8 mouse cellular contexts compared by ENCODE assay signal in the genomic region with DNA sequence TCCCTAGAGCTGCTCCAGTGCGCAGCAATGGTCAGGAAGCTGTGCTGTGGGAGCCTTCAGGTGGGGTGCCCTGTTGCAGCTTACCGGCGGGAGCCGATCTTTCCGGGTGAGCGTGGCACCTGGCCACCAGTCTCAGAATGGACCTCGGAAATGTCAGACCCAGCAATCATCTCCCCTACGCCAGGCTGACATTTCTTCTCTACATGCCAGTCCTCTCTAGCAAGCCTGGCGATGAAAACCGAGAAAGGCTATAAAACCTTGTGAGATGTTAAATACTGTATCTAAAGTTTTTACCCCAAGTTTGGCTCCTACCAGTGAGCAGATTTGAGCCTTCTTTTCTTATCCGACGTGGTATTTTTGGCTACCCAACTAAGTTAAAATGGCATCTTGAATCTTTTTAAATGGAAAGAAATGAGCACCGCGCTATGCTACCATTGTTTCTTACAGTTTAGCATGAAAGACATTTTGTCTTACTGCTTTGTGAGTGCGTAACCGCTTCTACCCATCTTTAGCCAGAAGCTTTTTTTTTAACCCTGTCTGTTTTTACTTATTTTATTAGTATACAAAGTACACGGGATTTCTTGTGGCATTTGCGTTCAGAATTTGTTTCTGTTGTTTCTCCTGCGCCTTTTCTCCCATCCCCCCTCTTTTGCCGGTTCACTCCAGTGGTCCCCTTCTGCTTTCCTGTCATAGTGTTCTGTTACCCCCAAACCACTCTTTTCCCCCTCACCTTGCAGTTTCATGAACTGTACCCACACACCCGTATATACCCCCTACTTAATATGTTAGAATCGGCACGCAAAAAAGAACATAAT. TPM values are rescaled to one million over a fixed set of nuclear protein-coding genes. Genes with fewer than 3 reads are reported as not detected.
DNase-seq lines count a peak whose midpoint lies in the region; ATAC-seq and TF ChIP-seq lines count a peak whose summit lies in the region.

No protein-coding gene starts in this region.

- 12% methylated on average over 23 of the region's 23 CpGs for WGBS in heart, embryonic 10.5 days
- WGBS in forebrain, postnatal 0 days: 8% methylated on average over 23 of the region's 23 CpGs
- 9% methylated on average over 23 of the region's 23 CpGs for WGBS in liver, embryonic 16.5 days (ENCODE audit: insufficient replicate concordance)

- no peak for DNase-seq in heart, embryonic 10.5 days (ENCODE audit: low spot score)
- no peak for DNase-seq in heart, postnatal 14 days
- no peak for DNase-seq in MEL (ENCODE audit: low read depth, low spot score)
- DNase-seq in forebrain, postnatal 0 days: no peak
- DNase-seq in layer of hippocampus, adult 9-11 months: no peak
- DNase-seq in adrenal gland, postnatal 4 days (ENCODE audit: low spot score in 2 of 2): no peak
- DNase-seq in spleen, adult 12 weeks (ENCODE audit: low spot score): no peak

- 0 out of 2 replicates have a peak, but pooled peaks cover 6% of the 10 kb centered on the region for H3K27me3 ChIP-seq in heart, embryonic 10.5 days (ENCODE audit: insufficient read depth, poor library complexity, severe bottlenecking)
- peaks cover 1 to 4% of the 10 kb centered on the region in 2 experiments; a peak in 3 of 4 replicates for H3K27me3 ChIP-seq in MEL (ENCODE audit: control insufficient read depth in 1 of 2, insufficient read depth in 2 of 2, low read length in 2 of 2)
- H3K27me3 ChIP-seq in forebrain, postnatal 0 days (ENCODE audit: insufficient read depth, low read length): peaks cover 3% of the 10 kb centered on the region; the same call in 1 of the 2 replicates
- no peaks in the 10 kb centered on the region for H3K27me3 ChIP-seq in liver, embryonic 16.5 days (ENCODE audit: control insufficient read depth, insufficient read depth, low read depth, low read length)

- no peaks in the 10 kb centered on the region for H3K36me3 ChIP-seq in heart, embryonic 10.5 days
- H3K36me3 ChIP-seq in MEL (ENCODE audit: control insufficient read depth in 1 of 2, insufficient read depth in 2 of 2, low read length in 2 of 2): peaks cover 0 to 13% of the 10 kb centered on the region in 2 experiments; a peak in 2 of 4 replicates
- H3K36me3 ChIP-seq in forebrain, postnatal 0 days (ENCODE audit: insufficient read depth): no peaks in the 10 kb centered on the region
- H3K36me3 ChIP-seq in liver, embryonic 16.5 days (ENCODE audit: control insufficient read depth, insufficient read depth): no peaks in the 10 kb centered on the region

- H3K4me3 ChIP-seq in heart, embryonic 10.5 days: peak overlapping the region; percentile 66
- H3K4me3 ChIP-seq in MEL (ENCODE audit: control insufficient read depth in 1 of 2, insufficient read depth in 1 of 2, low read depth in 2 of 2, low read length in 2 of 2): peak overlapping the region; percentile 75 to 91
- H3K4me3 ChIP-seq in forebrain, postnatal 0 days (ENCODE audit: low read depth, low read length): peak overlapping the region; percentile 82
- peak overlapping the region; percentile 70 for H3K4me3 ChIP-seq in liver, embryonic 16.5 days (ENCODE audit: low read depth, low read length)

- intact Hi-C loops in heart, postnatal 14 days (cut with DNase I): loop anchor here (2.0 to 10.0 kb wide), 3 partner anchors 187 to 1669 kb away; a partner anchor contains a TSS

- TF ChIP-seq EP300 in MEL (IDR thresholded peaks at IDR 0.05; ENCODE audit: low read depth in 1 of 2, low read length in 2 of 2): no peak

- H3K79me2 ChIP-seq in MEL (ENCODE audit: control insufficient read depth, insufficient read depth, low read length, poor library complexity): peaks cover 2% of the 10 kb centered on the region; the same call in 1 of the 2 replicates

- peak overlapping the region; percentile 70 for H3K4me2 ChIP-seq in forebrain, postnatal 0 days (ENCODE audit: low read depth)
- peak overlapping the region; percentile 89 for H3K4me2 ChIP-seq in liver, embryonic 16.5 days (ENCODE audit: low read depth, low read length)

- H3K27ac ChIP-seq in heart, embryonic 10.5 days: peak overlapping the region; percentile 88
- H3K27ac ChIP-seq in MEL (ENCODE audit: control insufficient read depth, low read depth, low read length): peak overlapping the region; percentile 88
- H3K27ac ChIP-seq in forebrain, postnatal 0 days (ENCODE audit: low read depth, low read length): peak overlapping the region; percentile 86
- H3K27ac ChIP-seq in liver, embryonic 16.5 days (ENCODE audit: low read length): peak overlapping the region; percentile 92

- no peak for ATAC-seq in forebrain, postnatal 0 days
- ATAC-seq in liver, embryonic 16.5 days (ENCODE audit: low read depth): no peak

- H3K4me1 ChIP-seq in heart, embryonic 10.5 days: no peaks in the 10 kb centered on the region
- H3K4me1 ChIP-seq in MEL (ENCODE audit: control insufficient read depth in 1 of 2, insufficient read depth in 2 of 2, low read length in 2 of 2): peaks cover 5 to 12% of the 10 kb centered on the region in 2 experiments; a peak in 3 of 4 replicates
- H3K4me1 ChIP-seq in forebrain, postnatal 0 days (ENCODE audit: insufficient read depth): no peaks in the 10 kb centered on the region
- peaks cover 9% of the 10 kb centered on the region for H3K4me1 ChIP-seq in liver, embryonic 16.5 days (ENCODE audit: control insufficient read depth, low read depth, low read length)

- no peaks in the 10 kb centered on the region for H3K9me3 ChIP-seq in heart, embryonic 10.5 days
- H3K9me3 ChIP-seq in MEL (replicated peaks; ENCODE audit: insufficient read depth, low read length): no peaks in the 10 kb centered on the region
- H3K9me3 ChIP-seq in forebrain, postnatal 0 days (ENCODE audit: low read length): no peaks in the 10 kb centered on the region
- no peaks in the 10 kb centered on the region for H3K9me3 ChIP-seq in liver, embryonic 16.5 days (replicated peaks; ENCODE audit: control insufficient read depth, low read length)

- TF ChIP-seq CTCF in MEL (IDR thresholded peaks at IDR 0.05 in 2 of 3, conservative IDR thresholded peaks at IDR 0.05 in 1 of 3; ENCODE audit: control insufficient read depth in 1 of 3, insufficient read depth in 1 of 3, low read depth in 2 of 3, low read length in 3 of 3, poor library complexity in 1 of 3, severe bottlenecking in 1 of 3): no peak
- no peak for TF ChIP-seq CTCF in forebrain, postnatal 0 days (IDR thresholded peaks at IDR 0.05; ENCODE audit: low read depth)

- peak overlapping the region; percentile 88 for H3K9ac ChIP-seq in MEL (ENCODE audit: control insufficient read depth, low read depth, low read length, poor library complexity, severe bottlenecking)
- H3K9ac ChIP-seq in forebrain, postnatal 0 days: peak overlapping the region; percentile 63
- peak overlapping the region; percentile 87 for H3K9ac ChIP-seq in liver, embryonic 16.5 days (ENCODE audit: low read depth, low read length)

- TF ChIP-seq RAD21 in MEL (IDR thresholded peaks at IDR 0.05; ENCODE audit: low read depth, low read length): no peak

- TF ChIP-seq POLR2A in MEL (IDR thresholded peaks at IDR 0.05; ENCODE audit: control insufficient read depth in 1 of 2, insufficient read depth in 1 of 2, low read depth in 1 of 2, low read length in 2 of 2, poor library complexity in 1 of 2): peak in 1 of 2 experiments; percentile 70; a peak in 2 of 4 replicates

RNA-seq across cellular contexts. Expression of a gene that starts 0.6 kb away (rescaled TPM):
- 4.1 and 4.6 TPM in 2 replicates for polyA plus RNA-seq in heart, embryonic 10.5 days (2016; fragmentation: Nextera tagmentation; extraction: Ambion mirVana)
- 1 to 10 TPM; 3.5 to 3.8 TPM for total RNA-seq in heart, postnatal 14 days (2021)
- total RNA-seq in MEL (2012; rRNA removed): 0.35 and 0.49 TPM in 2 replicates
- under 1 TPM in 1 of 2 experiments, not detected in 1; 0.64 TPM for polyA plus RNA-seq in MEL (2012; ENCODE audit: insufficient read depth in 1 of 2, insufficient read length in 2 of 2, low read depth in 1 of 2, low replicate concordance in 2 of 2, missing spikeins in 1 of 2)
- total RNA-seq in forebrain, postnatal 0 days (2014; rRNA removed): 14.8 and 15.9 TPM in 2 replicates
- 10.2 and 10.3 TPM in 2 replicates for polyA plus RNA-seq in forebrain, postnatal 0 days (2015; fragmentation: Nextera tagmentation; extraction: Ambion mirVana)
- 1.1 and 1.4 TPM in 2 replicates for polyA plus RNA-seq in liver, embryonic 16.5 days (2015; fragmentation: Nextera tagmentation; extraction: Ambion mirVana)
- 1 to 10 TPM; 4.6 to 5.9 TPM for total RNA-seq in adrenal gland, postnatal 4 days (2021)

RNA-seq across cellular contexts. Expression of a gene that starts 5.9 kb away (rescaled TPM):
- polyA plus RNA-seq in heart, embryonic 10.5 days (2016; fragmentation: Nextera tagmentation; extraction: Ambion mirVana): 8.2 and 8.7 TPM in 2 replicates
- 10 to 100 TPM in 1 of 2 experiments, 1 to 10 TPM in 1; 8.9 to 11.4 TPM for total RNA-seq in heart, postnatal 14 days (2021)
- total RNA-seq in MEL (2012; rRNA removed): 7.0 and 7.9 TPM in 2 replicates
- 1 to 10 TPM in 1 of 2 experiments, not detected in 1; 7.1 TPM for polyA plus RNA-seq in MEL (2012; ENCODE audit: insufficient read depth in 1 of 2, insufficient read length in 2 of 2, low read depth in 1 of 2, low replicate concordance in 2 of 2, missing spikeins in 1 of 2)
- total RNA-seq in forebrain, postnatal 0 days (2014; rRNA removed): 8.1 and 10.8 TPM in 2 replicates
- polyA plus RNA-seq in forebrain, postnatal 0 days (2015; fragmentation: Nextera tagmentation; extraction: Ambion mirVana): 5.7 TPM in 2 replicates
- polyA plus RNA-seq in liver, embryonic 16.5 days (2015; fragmentation: Nextera tagmentation; extraction: Ambion mirVana): 3.9 and 4.2 TPM in 2 replicates
- total RNA-seq in adrenal gland, postnatal 4 days (2021): 10 to 100 TPM; 13.4 to 14.6 TPM

RNA-seq across cellular contexts. Expression of a gene that starts 24.6 kb away (rescaled TPM):
- polyA plus RNA-seq in heart, embryonic 10.5 days (2016; fragmentation: Nextera tagmentation; extraction: Ambion mirVana): 11.8 and 19.7 TPM in 2 replicates
- 1 to 10 TPM; 5.0 to 5.6 TPM for total RNA-seq in heart, postnatal 14 days (2021)
- total RNA-seq in MEL (2012; rRNA removed): 16.3 and 20.9 TPM in 2 replicates
- polyA plus RNA-seq in MEL (2012; ENCODE audit: insufficient read depth in 1 of 2, insufficient read length in 2 of 2, low read depth in 1 of 2, low replicate concordance in 2 of 2, missing spikeins in 1 of 2): 10 to 100 TPM in 1 of 2 experiments, not detected in 1; 23.0 TPM
- total RNA-seq in forebrain, postnatal 0 days (2014; rRNA removed): 9.7 and 11.9 TPM in 2 replicates
- polyA plus RNA-seq in forebrain, postnatal 0 days (2015; fragmentation: Nextera tagmentation; extraction: Ambion mirVana): 8.1 and 9.5 TPM in 2 replicates
- polyA plus RNA-seq in liver, embryonic 16.5 days (2015; fragmentation: Nextera tagmentation; extraction: Ambion mirVana): 10.3 and 11.1 TPM in 2 replicates
- 10 to 100 TPM; 22.7 to 23.6 TPM for total RNA-seq in adrenal gland, postnatal 4 days (2021)

RNA-seq across cellular contexts. Expression of a gene that starts 24.7 kb away (rescaled TPM):
- 245 and 262 TPM in 2 replicates for polyA plus RNA-seq in heart, embryonic 10.5 days (2016; fragmentation: Nextera tagmentation; extraction: Ambion mirVana)
- total RNA-seq in heart, postnatal 14 days (2021): 100 to 1,000 TPM; 311 to 329 TPM
- total RNA-seq in MEL (2012; rRNA removed): 255 and 257 TPM in 2 replicates
- polyA plus RNA-seq in MEL (2012; ENCODE audit: insufficient read depth in 1 of 2, insufficient read length in 2 of 2, low read depth in 1 of 2, low replicate concordance in 2 of 2, missing spikeins in 1 of 2): 100 to 1,000 TPM; 189 to 260 TPM
- 105 and 153 TPM in 2 replicates for total RNA-seq in forebrain, postnatal 0 days (2014; rRNA removed)
- 291 and 359 TPM in 2 replicates for polyA plus RNA-seq in forebrain, postnatal 0 days (2015; fragmentation: Nextera tagmentation; extraction: Ambion mirVana)
- polyA plus RNA-seq in liver, embryonic 16.5 days (2015; fragmentation: Nextera tagmentation; extraction: Ambion mirVana): 130 and 141 TPM in 2 replicates
- total RNA-seq in adrenal gland, postnatal 4 days (2021): 100 to 1,000 TPM; 184 to 212 TPM

RNA-seq across cellular contexts. Expression of a gene that starts 50.7 kb away (rescaled TPM):
- polyA plus RNA-seq in heart, embryonic 10.5 days (2016; fragmentation: Nextera tagmentation; extraction: Ambion mirVana): not detected in 2 replicates
- not detected for total RNA-seq in heart, postnatal 14 days (2021)
- not detected in 2 replicates for total RNA-seq in MEL (2012; rRNA removed)
- not detected for polyA plus RNA-seq in MEL (2012; ENCODE audit: insufficient read depth in 1 of 2, insufficient read length in 2 of 2, low read depth in 1 of 2, low replicate concordance in 2 of 2, missing spikeins in 1 of 2)
- total RNA-seq in forebrain, postnatal 0 days (2014; rRNA removed): 0.05 TPM in 1 of 2 replicates, not detected in the other
- not detected in 2 replicates for polyA plus RNA-seq in forebrain, postnatal 0 days (2015; fragmentation: Nextera tagmentation; extraction: Ambion mirVana)
- polyA plus RNA-seq in liver, embryonic 16.5 days (2015; fragmentation: Nextera tagmentation; extraction: Ambion mirVana): not detected in 2 replicates
- not detected for total RNA-seq in adrenal gland, postnatal 4 days (2021)
